Mouse (Mus musculus): ENCODE data around the gene Polr3h.

- TF ChIP-seq CTCF (IDR thresholded peaks at IDR 0.05; ENCODE audit: control insufficient read depth, insufficient read depth, insufficient read length) (no peak), MYOG (IDR thresholded peaks at IDR 0.05; ENCODE audit: control insufficient read depth, extremely low read depth, insufficient read length) (no peak), MAX (IDR thresholded peaks at IDR 0.05) (no peak), FOSL1 (IDR thresholded peaks at IDR 0.05; ENCODE audit: insufficient read depth, low read length, poor library complexity, severe bottlenecking) (no peak), USF1 (IDR thresholded peaks at IDR 0.05; ENCODE audit: low read depth) (no peak)
Observed at GRCm38 (mm10) chr15:81941010-81941409, 15.0 kb upstream of the Polr3h start.
